Mouse (Mus musculus): ENCODE measurements around the gene Sgsm2. TPM values are rescaled to one million over a fixed set of nuclear protein-coding genes. Genes with fewer than 3 reads are reported as not detected.

Sgsm2 gene
- polyA plus RNA-seq, 1 experiment from 2014 or later: 2.5 TPM

GRCm38 (mm10) chr11:74833536-74834358 lies 63.1 kb downstream of the Sgsm2 start:
- Histone ChIP-seq H3K4me1 (ENCODE audit: control insufficient read depth, insufficient read depth, low read length) (peaks cover 3% of the 10 kb centered on the region), H3K27me3 (ENCODE audit: control insufficient read depth, insufficient read depth, low read length) (no peaks in the 10 kb centered on the region), H3K4me2 (ENCODE audit: low read depth, low read length) (no peak overlapping the region; the same call in 1 of the 2 replicates), H3K9ac (replicated peaks; ENCODE audit: low read length) (peak overlapping the region; percentile 28; the same call in 1 of the 2 replicates), H3K9me3 (replicated peaks; ENCODE audit: control insufficient read depth, low read length) (no peaks in the 10 kb centered on the region), H3K27ac (replicated peaks; ENCODE audit: low read depth, low read length) (no peak overlapping the region), H3K36me3 (replicated peaks; ENCODE audit: control insufficient read depth, insufficient read depth, low read depth, low read length) (no peaks in the 10 kb centered on the region; the same call in 1 of the 2 replicates), H3K4me3 (ENCODE audit: low read depth, low read length) (no peak overlapping the region)
- DNase-seq (ENCODE audit: low spot score) (no peak), ATAC-seq (replicated peaks; ENCODE audit: insufficient number of reproducible peaks, low FRiP score, low TSS enrichment, low read depth) (no peak)
- WGBS: 86% methylated on average over 8 of the region's 8 CpGs

GRCm38 (mm10) chr11:74832503-74833143 lies 64.2 kb downstream of the Sgsm2 start:
- Histone ChIP-seq H3K4me2 (ENCODE audit: low read depth, low read length) (peak overlapping the region; percentile 66), H3K36me3 (replicated peaks; ENCODE audit: control insufficient read depth, insufficient read depth, low read depth, low read length) (no peaks in the 10 kb centered on the region; the same call in 1 of the 2 replicates), H3K27ac (replicated peaks; ENCODE audit: low read depth, low read length) (peak overlapping the region; percentile 44), H3K9me3 (replicated peaks; ENCODE audit: control insufficient read depth, low read length) (no peaks in the 10 kb centered on the region), H3K4me1 (ENCODE audit: control insufficient read depth, insufficient read depth, low read length) (peaks cover 3% of the 10 kb centered on the region), H3K9ac (replicated peaks; ENCODE audit: low read length) (peak overlapping the region; percentile 43), H3K4me3 (ENCODE audit: low read depth, low read length) (peak overlapping the region; percentile 90), H3K27me3 (ENCODE audit: control insufficient read depth, insufficient read depth, low read length) (no peaks in the 10 kb centered on the region)
- DNase-seq (ENCODE audit: low spot score) (peak; percentile 65), ATAC-seq (replicated peaks; ENCODE audit: insufficient number of reproducible peaks, low FRiP score, low TSS enrichment, low read depth) (no peak)
- WGBS: 1% methylated on average over 26 of the region's 26 CpGs

GRCm38 (mm10) chr11:74831606-74832451 lies 65.0 kb downstream of the Sgsm2 start:
- no peaks in the 10 kb centered on the region; the same call in 1 of the 2 replicates for H3K4me1 ChIP-seq (ENCODE audit: control insufficient read depth, insufficient read depth, low read length)
- WGBS: under 1% methylated on average over 60 of the region's 61 CpGs
- DNase-seq (ENCODE audit: low spot score) (peak; percentile 99), ATAC-seq (replicated peaks; ENCODE audit: insufficient number of reproducible peaks, low FRiP score, low TSS enrichment, low read depth) (peak; percentile 85)
- peak overlapping the region; percentile 90 for H3K4me3 ChIP-seq (ENCODE audit: low read depth, low read length)
- H3K27me3 ChIP-seq (ENCODE audit: control insufficient read depth, insufficient read depth, low read length): no peaks in the 10 kb centered on the region
- H3K9ac ChIP-seq (replicated peaks; ENCODE audit: low read length): peak overlapping the region; percentile 82
- peak overlapping the region; percentile 66 for H3K4me2 ChIP-seq (ENCODE audit: low read depth, low read length)
- no peaks in the 10 kb centered on the region; the same call in 1 of the 2 replicates for H3K36me3 ChIP-seq (replicated peaks; ENCODE audit: control insufficient read depth, insufficient read depth, low read depth, low read length)
- H3K9me3 ChIP-seq (replicated peaks; ENCODE audit: control insufficient read depth, low read length): no peaks in the 10 kb centered on the region
- H3K27ac ChIP-seq (replicated peaks; ENCODE audit: low read depth, low read length): peak overlapping the region; percentile 57

- ATAC-seq (replicated peaks; ENCODE audit: insufficient number of reproducible peaks, low FRiP score, low TSS enrichment, low read depth) (no peak), DNase-seq (ENCODE audit: low spot score) (peak; percentile 65)
- Histone ChIP-seq H3K4me3 (ENCODE audit: low read depth, low read length) (peak overlapping the region; percentile 90), H3K27me3 (ENCODE audit: control insufficient read depth, insufficient read depth, low read length) (no peaks in the 10 kb centered on the region), H3K9ac (replicated peaks; ENCODE audit: low read length) (peak overlapping the region; percentile 82), H3K4me1 (ENCODE audit: control insufficient read depth, insufficient read depth, low read length) (no peaks in the 10 kb centered on the region; the same call in 1 of the 2 replicates), H3K4me2 (ENCODE audit: low read depth, low read length) (peak overlapping the region; percentile 66), H3K9me3 (replicated peaks; ENCODE audit: control insufficient read depth, low read length) (no peaks in the 10 kb centered on the region), H3K27ac (replicated peaks; ENCODE audit: low read depth, low read length) (peak overlapping the region; percentile 57), H3K36me3 (replicated peaks; ENCODE audit: control insufficient read depth, insufficient read depth, low read depth, low read length) (no peaks in the 10 kb centered on the region)
- under 1% methylated on average over 35 of the region's 35 CpGs for WGBS
Measured at GRCm38 (mm10) chr11:74831191-74831605, 65.7 kb downstream of the Sgsm2 start.

GRCm38 (mm10) chr11:74830256-74831161 lies 66.4 kb downstream of the Sgsm2 start, which contains the start of gene Mnt:
TSS of gene Mnt (plus strand) at chr11:74830920.
- Histone ChIP-seq H3K4me1 (ENCODE audit: control insufficient read depth, insufficient read depth, low read length) (no peaks in the 10 kb centered on the region; the same call in 1 of the 2 replicates), H3K36me3 (replicated peaks; ENCODE audit: control insufficient read depth, insufficient read depth, low read depth, low read length) (no peaks in the 10 kb centered on the region), H3K4me3 (ENCODE audit: low read depth, low read length) (peak within 1 kb of the TSS; percentile 90), H3K9ac (replicated peaks; ENCODE audit: low read length) (peak within 1 kb of the TSS; percentile 82), H3K27me3 (ENCODE audit: control insufficient read depth, insufficient read depth, low read length) (no peaks in the 10 kb centered on the region), H3K27ac (replicated peaks; ENCODE audit: low read depth, low read length) (peak within 1 kb of the TSS; percentile 63), H3K4me2 (ENCODE audit: low read depth, low read length) (peak within 1 kb of the TSS; percentile 81), H3K9me3 (replicated peaks; ENCODE audit: control insufficient read depth, low read length) (no peaks in the 10 kb centered on the region)
- DNase-seq (ENCODE audit: low spot score) (peak; percentile 98), ATAC-seq (replicated peaks; ENCODE audit: insufficient number of reproducible peaks, low FRiP score, low TSS enrichment, low read depth) (peak; percentile 91)
- WGBS: under 1% methylated on average over 70 of the region's 70 CpGs

- no peaks in the 10 kb centered on the region for H3K27me3 ChIP-seq (ENCODE audit: control insufficient read depth, insufficient read depth, low read length)
- H3K4me1 ChIP-seq (ENCODE audit: control insufficient read depth, insufficient read depth, low read length): no peaks in the 10 kb centered on the region; the same call in 1 of the 2 replicates
- H3K4me3 ChIP-seq (ENCODE audit: low read depth, low read length): peak overlapping the region; percentile 90
- H3K9me3 ChIP-seq (replicated peaks; ENCODE audit: control insufficient read depth, low read length): no peaks in the 10 kb centered on the region
- H3K27ac ChIP-seq (replicated peaks; ENCODE audit: low read depth, low read length): 0 out of 2 replicates have a peak overlapping the region, but pooled peaks have one; percentile 63
- H3K4me2 ChIP-seq (ENCODE audit: low read depth, low read length): peak overlapping the region; percentile 81
- WGBS: under 1% methylated on average over 20 of the region's 20 CpGs
- ATAC-seq (replicated peaks; ENCODE audit: insufficient number of reproducible peaks, low FRiP score, low TSS enrichment, low read depth) (peak; percentile 34), DNase-seq (ENCODE audit: low spot score) (peak; percentile 88)
- H3K36me3 ChIP-seq (replicated peaks; ENCODE audit: control insufficient read depth, insufficient read depth, low read depth, low read length): no peaks in the 10 kb centered on the region
- peak overlapping the region; percentile 35; the same call in 1 of the 2 replicates for H3K9ac ChIP-seq (replicated peaks; ENCODE audit: low read length)
Measured at GRCm38 (mm10) chr11:74829812-74830211, 67.0 kb downstream of the Sgsm2 start.
